Mouse (Mus musculus): Measurements from ENCODE around the gene Nt5m. TPM values are rescaled to one million over a fixed set of nuclear protein-coding genes. Genes with fewer than 3 reads are reported as not detected.

The Nt5m gene
- polyA plus RNA-seq, 1 experiment from 2014 or later = 46.3 TPM

DNA sequence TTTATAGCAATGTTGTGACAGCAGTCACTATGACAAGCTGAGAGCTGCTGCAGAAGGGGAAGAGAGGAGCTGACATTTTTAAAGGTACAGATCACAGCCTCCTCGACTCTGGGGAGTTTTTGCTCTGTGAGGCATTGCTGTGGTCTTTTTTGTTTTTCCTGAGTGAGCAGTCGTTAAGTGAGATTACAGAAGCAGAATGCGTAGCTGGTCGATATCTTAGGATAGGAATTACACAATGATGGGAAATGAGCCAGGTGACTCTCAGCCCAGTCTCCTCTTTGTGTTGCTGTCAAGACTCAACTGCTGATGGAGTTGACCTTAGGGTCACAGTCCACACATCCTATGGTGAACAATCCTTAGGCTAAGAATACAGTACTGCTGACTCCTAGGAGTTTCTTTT, 78.8 kb downstream of the Nt5m start:
- Histone ChIP-seq H3K4me1 (ENCODE audit: insufficient read depth, low read length) (peaks cover 18% of the 10 kb centered on the region), H3K9ac (replicated peaks; ENCODE audit: low read length) (no peak overlapping the region), H3K36me3 (ENCODE audit: insufficient read depth, low read length) (no peaks in the 10 kb centered on the region), H3K27me3 (ENCODE audit: insufficient read depth, low read length) (no peaks in the 10 kb centered on the region), H3K27ac (ENCODE audit: low read length) (no peak overlapping the region), H3K4me2 (replicated peaks; ENCODE audit: low read depth, low read length) (no peak overlapping the region), H3K4me3 (ENCODE audit: low read length) (no peak overlapping the region), H3K9me3 (ENCODE audit: low read length) (no peaks in the 10 kb centered on the region)
- ATAC-seq (ENCODE audit: low FRiP score, low TSS enrichment) = no peak
- 25% methylated on average over 4 of the region's 4 CpGs for WGBS

DNA sequence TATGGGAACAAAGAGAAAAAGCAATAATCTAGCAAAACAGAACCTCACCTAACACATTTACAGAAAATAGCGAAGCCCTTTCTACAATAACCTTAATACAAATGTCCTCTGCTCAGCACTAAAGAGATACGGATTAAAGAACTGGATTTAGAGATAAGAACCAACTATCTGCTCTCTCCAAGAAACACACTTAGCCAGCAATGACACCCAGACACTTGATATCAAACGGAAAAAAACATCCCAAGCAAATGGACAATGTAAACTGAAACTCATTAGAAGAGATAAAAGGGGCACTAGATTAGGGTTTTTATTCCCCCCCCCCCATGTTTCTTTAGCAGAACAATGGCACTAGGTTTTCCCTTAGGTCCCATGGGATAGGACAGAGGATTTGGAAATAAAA, 80.2 kb downstream of the Nt5m start:
- no peak overlapping the region for H3K27ac ChIP-seq (ENCODE audit: low read length)
- no peaks in the 10 kb centered on the region for H3K27me3 ChIP-seq (ENCODE audit: insufficient read depth, low read length)
- peaks cover 18% of the 10 kb centered on the region for H3K4me1 ChIP-seq (ENCODE audit: insufficient read depth, low read length)
- H3K9me3 ChIP-seq (ENCODE audit: low read length) = no peaks in the 10 kb centered on the region
- no peak overlapping the region for H3K9ac ChIP-seq (replicated peaks; ENCODE audit: low read length)
- no peak overlapping the region for H3K4me3 ChIP-seq (ENCODE audit: low read length)
- H3K4me2 ChIP-seq (replicated peaks; ENCODE audit: low read depth, low read length) = no peak overlapping the region
- no peaks in the 10 kb centered on the region for H3K36me3 ChIP-seq (ENCODE audit: insufficient read depth, low read length)
- WGBS = 82% methylated on average over 3 of the region's 3 CpGs
- ATAC-seq (ENCODE audit: low FRiP score, low TSS enrichment) = no peak

GRCm38 (mm10) chr11:59920331-59920730, 81.1 kb downstream of the Nt5m start:
- Histone ChIP-seq H3K27ac (ENCODE audit: low read length) (no peak overlapping the region), H3K4me1 (ENCODE audit: insufficient read depth, low read length) (peaks cover 18% of the 10 kb centered on the region), H3K9me3 (ENCODE audit: low read length) (no peaks in the 10 kb centered on the region), H3K27me3 (ENCODE audit: insufficient read depth, low read length) (no peaks in the 10 kb centered on the region), H3K9ac (replicated peaks; ENCODE audit: low read length) (no peak overlapping the region), H3K36me3 (ENCODE audit: insufficient read depth, low read length) (no peaks in the 10 kb centered on the region), H3K4me2 (replicated peaks; ENCODE audit: low read depth, low read length) (no peak overlapping the region), H3K4me3 (ENCODE audit: low read length) (no peak overlapping the region)
- no peak for ATAC-seq (ENCODE audit: low FRiP score, low TSS enrichment)
- 46% methylated on average over 5 of the region's 5 CpGs for WGBS

- H3K4me3 ChIP-seq (ENCODE audit: low read length) = peak overlapping the region; percentile 28
- peak overlapping the region; percentile 48; the same call in 1 of the 2 replicates for H3K27ac ChIP-seq (ENCODE audit: low read length)
- H3K4me2 ChIP-seq (replicated peaks; ENCODE audit: low read depth, low read length) = peak overlapping the region; percentile 50
- H3K9ac ChIP-seq (replicated peaks; ENCODE audit: low read length) = 0 out of 2 replicates have a peak overlapping the region, but pooled peaks have one; percentile 36
- peak; percentile 94 for ATAC-seq (ENCODE audit: low FRiP score, low TSS enrichment)
- H3K36me3 ChIP-seq (ENCODE audit: insufficient read depth, low read length) = no peaks in the 10 kb centered on the region
- peaks cover 21% of the 10 kb centered on the region for H3K4me1 ChIP-seq (ENCODE audit: insufficient read depth, low read length)
- 13% methylated on average over 7 of the region's 7 CpGs for WGBS
- no peaks in the 10 kb centered on the region for H3K9me3 ChIP-seq (ENCODE audit: low read length)
- H3K27me3 ChIP-seq (ENCODE audit: insufficient read depth, low read length) = no peaks in the 10 kb centered on the region
Observed at GRCm38 (mm10) chr11:59921265-59921664, 82.0 kb downstream of the Nt5m start.

GRCm38 (mm10) chr11:59930031-59930430, 90.8 kb downstream of the Nt5m start:
- Histone ChIP-seq H3K4me2 (replicated peaks; ENCODE audit: low read depth, low read length) (no peak overlapping the region), H3K27me3 (ENCODE audit: insufficient read depth, low read length) (no peaks in the 10 kb centered on the region), H3K4me1 (ENCODE audit: insufficient read depth, low read length) (peaks cover 5% of the 10 kb centered on the region; the same call in 1 of the 2 replicates), H3K27ac (ENCODE audit: low read length) (no peak overlapping the region), H3K9ac (replicated peaks; ENCODE audit: low read length) (no peak overlapping the region), H3K4me3 (ENCODE audit: low read length) (no peak overlapping the region), H3K9me3 (ENCODE audit: low read length) (no peaks in the 10 kb centered on the region), H3K36me3 (ENCODE audit: insufficient read depth, low read length) (no peaks in the 10 kb centered on the region)
- no peak for ATAC-seq (ENCODE audit: low FRiP score, low TSS enrichment)
- 49% methylated on average over 4 of the region's 4 CpGs for WGBS

Other genes with a start within 250 kb of the Nt5m start
- gene Olfr223, start 246.2 kb upstream of the Nt5m start, polyA plus RNA-seq (2015; fragmentation: Nextera tagmentation; extraction: Ambion mirVana) = not detected in 2 replicates
- gene Mprip, start 178.1 kb upstream of the Nt5m start, polyA plus RNA-seq (2015; fragmentation: Nextera tagmentation; extraction: Ambion mirVana) = 42.7 and 43.8 TPM in 2 replicates
- 5.8 and 6.6 TPM in 2 replicates for gene Pld6, start 51.8 kb upstream of the Nt5m start, polyA plus RNA-seq (2015; fragmentation: Nextera tagmentation; extraction: Ambion mirVana)
- gene Flcn, start 29.4 kb upstream of the Nt5m start, polyA plus RNA-seq (2015; fragmentation: Nextera tagmentation; extraction: Ambion mirVana) = 37.7 and 41.5 TPM in 2 replicates
- gene Cops3, start 391 bp downstream of the Nt5m start, polyA plus RNA-seq (2015; fragmentation: Nextera tagmentation; extraction: Ambion mirVana) = 215 and 224 TPM in 2 replicates
- gene Med9, start 108.8 kb downstream of the Nt5m start, polyA plus RNA-seq (2015; fragmentation: Nextera tagmentation; extraction: Ambion mirVana) = 49.1 and 49.3 TPM in 2 replicates
- 3.3 and 4.2 TPM in 2 replicates for gene Rasd1, start 125.5 kb downstream of the Nt5m start, polyA plus RNA-seq (2015; fragmentation: Nextera tagmentation; extraction: Ambion mirVana)
- gene Pemt, start 207.0 kb downstream of the Nt5m start, polyA plus RNA-seq (2015; fragmentation: Nextera tagmentation; extraction: Ambion mirVana) = 11.2 and 12.2 TPM in 2 replicates

Measured in kidney, embryonic 16.5 days (tissue).